Mouse (Mus musculus) hindlimb bud, embryonic 11.5 days (tissue): Measurements from ENCODE around the gene Scg5.

ENCODE experiments used
- DNase-seq: peaks from one replicate; pipeline ENCODE4 v3.0.0-alpha.2; 2012; ENCODE audit warnings: low read depth, low spot score; ENCODE audit errors: extremely low spot score

Gene Scg5

GRCm38 (mm10) chr2:113757525-113758310 lies 71.2 kb downstream of the Scg5 start:
- no peak for DNase-seq

DNA sequence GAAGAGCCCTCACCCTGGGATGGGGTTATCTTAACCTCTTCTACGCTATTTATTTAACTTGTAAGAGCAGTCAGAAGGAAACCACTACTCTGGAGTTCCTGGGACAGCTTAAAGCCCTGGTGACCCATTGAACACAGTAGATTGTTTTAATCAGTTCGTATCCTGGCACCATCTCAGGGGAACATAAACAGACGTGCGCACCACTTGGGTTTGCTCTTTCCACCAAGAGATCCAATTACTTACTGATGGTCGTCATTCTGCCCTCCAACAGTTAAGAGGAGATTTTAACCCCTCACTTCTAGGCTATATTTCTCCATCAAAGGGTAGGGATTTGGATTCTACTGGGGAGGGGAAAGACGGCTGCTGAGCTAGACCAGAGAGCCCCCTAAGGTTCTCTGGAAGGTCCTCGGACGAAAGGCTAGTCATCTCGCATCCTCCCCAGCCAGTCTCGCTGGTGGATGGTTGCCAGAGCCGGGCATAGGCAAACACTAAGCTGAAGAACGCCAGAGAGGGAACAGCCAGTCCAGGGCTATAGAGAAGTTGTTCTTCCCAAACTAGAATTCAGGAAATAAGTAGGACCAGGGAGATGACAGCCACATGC lies 71.9 kb downstream of the Scg5 start:
- DNase-seq = no peak

GRCm38 (mm10) chr2:113749721-113750120 lies 79.2 kb downstream of the Scg5 start:
- DNase-seq = no peak

DNA sequence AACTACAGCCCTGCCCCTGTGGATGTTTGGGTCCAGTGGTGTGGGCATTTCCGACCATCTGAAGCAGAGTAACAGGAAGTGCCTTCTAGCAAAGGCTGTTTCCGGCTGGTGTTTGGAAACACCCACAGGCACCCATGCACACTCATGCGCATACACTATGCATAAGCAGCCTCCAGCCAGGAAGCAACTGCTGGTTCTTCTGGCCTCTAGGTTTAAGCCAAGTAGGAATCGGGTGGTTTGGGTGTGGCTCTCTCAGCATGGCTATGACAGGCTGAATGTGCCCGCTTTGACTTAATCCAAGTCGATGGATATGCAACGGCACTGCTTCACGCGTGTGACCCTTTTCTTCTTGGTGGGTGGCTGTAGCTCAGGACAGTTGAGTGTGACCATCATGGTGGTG lies 79.6 kb downstream of the Scg5 start:
- no peak for DNase-seq

DNA sequence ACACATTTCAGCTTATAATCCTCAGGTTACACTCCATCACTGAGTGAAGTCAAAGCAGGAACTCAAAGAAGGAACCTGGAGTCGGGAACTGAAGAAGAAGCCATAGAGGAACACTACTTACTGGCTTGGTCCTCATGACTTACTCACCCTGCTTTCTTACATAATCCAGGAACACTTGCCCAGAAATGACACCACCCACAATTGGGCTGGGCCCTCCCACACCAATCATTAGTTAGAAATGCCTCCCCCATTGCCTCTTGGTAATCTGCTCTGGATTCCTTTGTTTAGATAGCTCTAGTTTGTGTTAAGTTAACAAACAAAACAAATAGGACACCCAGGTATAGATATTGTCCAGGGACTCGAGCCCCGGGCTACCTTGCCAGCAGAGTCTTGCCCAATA lies 100.3 kb downstream of the Scg5 start:
- no peak for DNase-seq
